Mouse (Mus musculus) liver, embryonic 13.5 days (tissue): Measurements from ENCODE around the gene Morn1. TPM values are rescaled to one million over a fixed set of nuclear protein-coding genes. Genes with fewer than 3 reads are reported as not detected.
"Not testable (repeated sequence)": the region's sequence is repeated elsewhere in the genome, so short reads cannot be mapped to it uniquely, and the experiment has no call there.

ENCODE experiments used
- ATAC-seq: fragments of 200-750 bp; cut with Nextera tagmentation; 2 replicates; pipeline ENCODE4 v1.8.0; 2017; ENCODE audit warnings: low read depth, mild to moderate bottlenecking, moderate number of reproducible peaks, moderate library complexity
- DNase-seq: peaks from one replicate; pipeline ENCODE4 v3.0.0; 2022
- H3K27ac ChIP-seq: fragments of 300-500 bp; sonication (generic); 2 replicates; pipeline ENCODE4 v1.5.1; 2015; ENCODE audit warnings: moderate library complexity, mild to moderate bottlenecking, inconsistent platforms
- H3K27me3 ChIP-seq: fragments of 300-500 bp; sonication (generic); 2 replicates; pipeline ENCODE4 v1.6.1; 2015; ENCODE audit warnings: mild to moderate bottlenecking, inconsistent platforms
- H3K36me3 ChIP-seq: fragments of 300-500 bp; sonication (generic); 2 replicates; pipeline ENCODE4 v1.6.1; 2015; ENCODE audit warnings: mild to moderate bottlenecking, inconsistent platforms
- H3K4me1 ChIP-seq: fragments of 300-500 bp; sonication (generic); replicated peaks from 2 replicates; pipeline ENCODE4 v1.6.1; 2015; ENCODE audit warnings: inconsistent platforms
- H3K4me2 ChIP-seq: fragments of 300-500 bp; sonication (generic); 2 replicates; pipeline ENCODE4 v1.6.1; 2015; ENCODE audit warnings: inconsistent platforms, mild to moderate bottlenecking, moderate library complexity
- H3K4me3 ChIP-seq: fragments of 300-500 bp; sonication (generic); replicated peaks from 2 replicates; pipeline ENCODE4 v1.5.1; 2015; ENCODE audit warnings: mild to moderate bottlenecking, inconsistent platforms
- H3K9ac ChIP-seq: fragments of 300-500 bp; sonication (generic); 2 replicates; pipeline ENCODE4 v1.6.1; 2015; ENCODE audit warnings: mild to moderate bottlenecking, inconsistent platforms
- H3K9me3 ChIP-seq: fragments of 300-500 bp; sonication (generic); replicated peaks from 2 replicates; pipeline ENCODE4 v1.6.1; 2016; ENCODE audit warnings: inconsistent platforms
- WGBS: fragments of 180-500 bp; shearing (Covaris S2); methylation state at CpG from one replicate; pipeline ENCODE4 v1.1.7; 2015; ENCODE audit not compliant: insufficient replicate concordance; 5-methylcytosine and 5-hydroxymethylcytosine counted together
- polyA plus RNA-seq: library from polyadenylated mRNA; unstranded; fragments of >200 nt; fragmentation: Nextera tagmentation; extraction: Ambion mirVana; gene quantifications from 2 replicates; pipeline ENCODE4 v1.2.1, GENCODE M21; 2015

Morn1 gene
- polyA plus RNA-seq, 1 experiment from 2014 or later: 1.9 TPM

DNA sequence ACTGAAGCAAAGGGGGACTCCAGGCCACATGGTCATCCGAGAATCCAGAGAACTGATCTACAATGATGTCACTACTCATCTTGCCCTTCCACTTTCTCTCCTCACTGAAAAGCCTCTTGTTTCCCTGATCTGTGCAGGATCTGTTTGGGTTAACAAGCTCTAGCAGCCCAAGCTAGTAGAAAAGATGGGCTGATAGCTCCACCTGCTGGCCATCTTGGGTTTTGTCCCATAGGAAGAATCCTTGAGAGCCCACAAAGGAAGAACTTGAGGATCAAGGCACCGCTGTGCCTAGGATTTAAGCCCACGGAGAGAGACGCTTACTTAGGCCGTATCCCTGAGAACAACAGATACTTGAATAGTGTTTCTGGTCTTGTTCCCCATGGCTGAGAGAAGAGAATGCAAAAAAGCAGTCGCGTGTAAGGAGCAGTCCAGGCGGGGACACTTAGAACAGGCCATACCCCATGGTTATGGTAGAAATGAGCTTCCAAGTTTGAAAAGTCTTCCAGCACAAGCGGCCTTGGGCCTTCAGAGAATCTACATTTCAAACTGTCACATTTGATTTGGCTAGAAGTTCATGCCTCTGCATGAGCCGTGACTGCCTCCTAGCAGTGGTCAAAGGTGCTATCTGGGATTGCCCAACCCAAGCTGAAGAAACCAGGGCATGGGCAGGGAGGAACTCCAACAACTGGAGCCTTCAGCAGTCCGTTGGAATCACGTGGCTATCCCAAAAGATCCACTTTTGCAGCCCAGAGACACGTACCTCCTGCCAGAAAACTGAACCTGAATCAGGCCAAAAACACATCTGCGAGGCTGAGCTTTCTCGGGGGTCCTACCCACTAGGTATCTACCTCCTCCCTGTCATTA, 20.2 kb upstream of the Morn1 start:
- DNase-seq (peak; percentile 76), ATAC-seq (peak; percentile 64)
- peak overlapping the region; percentile 68 for H3K9ac ChIP-seq
- H3K9me3 ChIP-seq: no peaks in the 10 kb centered on the region
- peaks cover 49% of the 10 kb centered on the region for H3K4me1 ChIP-seq
- H3K4me3 ChIP-seq: peak overlapping the region; percentile 71
- H3K36me3 ChIP-seq: peaks cover 32% of the 10 kb centered on the region
- H3K27ac ChIP-seq: peak overlapping the region; percentile 85
- WGBS: 3% methylated on average over 15 of the region's 15 CpGs
- H3K27me3 ChIP-seq: peaks cover 8% of the 10 kb centered on the region; the same call in 1 of the 2 replicates
- peak overlapping the region; percentile 87 for H3K4me2 ChIP-seq

DNA sequence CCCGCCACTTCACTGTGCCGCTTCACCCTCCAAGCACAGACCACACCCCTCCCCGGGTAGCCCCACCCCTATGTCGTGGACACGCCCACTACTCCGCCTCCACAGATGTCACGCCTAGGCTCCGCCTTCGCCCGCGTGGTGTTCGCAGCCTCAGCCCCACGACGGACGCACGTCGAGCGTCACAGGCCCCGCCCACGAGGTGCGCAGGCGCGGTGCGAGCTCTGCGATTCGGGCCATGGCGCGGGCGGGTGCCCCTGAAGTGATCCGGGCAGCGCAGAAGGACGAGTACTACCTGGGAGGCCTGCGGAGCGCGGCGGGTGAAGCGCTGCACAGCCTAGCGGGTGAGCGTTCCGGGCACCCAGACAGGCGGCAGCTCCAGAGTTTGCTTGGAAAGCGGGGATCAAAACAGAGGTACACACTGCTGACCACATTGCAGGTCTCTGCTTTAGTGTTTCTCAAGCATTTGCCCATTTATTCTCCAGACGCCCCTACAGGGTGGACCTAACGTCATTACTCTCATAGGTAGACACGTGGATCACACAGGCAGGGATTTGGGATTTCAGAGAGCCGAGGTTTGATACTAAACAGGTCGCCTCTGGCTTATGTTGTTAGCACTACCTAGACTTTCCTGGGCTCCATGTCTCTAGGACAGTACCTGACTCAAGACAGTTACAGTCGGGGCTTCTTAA, 19.4 kb upstream of the Morn1 start, which contains the start of gene Pex10:
Gene Pex10 (plus strand): TSS at position 183 of the 689 bp plus-strand sequence.
- whole genome bisulfite sequencing: under 1% methylated on average over 48 of the region's 48 CpGs
- peak within 1 kb of the TSS; percentile 85 for H3K27ac ChIP-seq
- peak within 1 kb of the TSS; percentile 87 for H3K4me2 ChIP-seq
- peak within 1 kb of the TSS; percentile 71 for H3K4me3 ChIP-seq
- no peaks in the 10 kb centered on the region for H3K9me3 ChIP-seq
- H3K27me3 ChIP-seq: 0 out of 2 replicates have a peak, but pooled peaks cover under 1% of the 10 kb centered on the region
- DNase-seq (peak; percentile 99), ATAC-seq (peak; percentile 93)
- H3K36me3 ChIP-seq: peaks cover 39% of the 10 kb centered on the region
- peaks cover 49% of the 10 kb centered on the region for H3K4me1 ChIP-seq
- peak within 1 kb of the TSS; percentile 85 for H3K9ac ChIP-seq

DNA sequence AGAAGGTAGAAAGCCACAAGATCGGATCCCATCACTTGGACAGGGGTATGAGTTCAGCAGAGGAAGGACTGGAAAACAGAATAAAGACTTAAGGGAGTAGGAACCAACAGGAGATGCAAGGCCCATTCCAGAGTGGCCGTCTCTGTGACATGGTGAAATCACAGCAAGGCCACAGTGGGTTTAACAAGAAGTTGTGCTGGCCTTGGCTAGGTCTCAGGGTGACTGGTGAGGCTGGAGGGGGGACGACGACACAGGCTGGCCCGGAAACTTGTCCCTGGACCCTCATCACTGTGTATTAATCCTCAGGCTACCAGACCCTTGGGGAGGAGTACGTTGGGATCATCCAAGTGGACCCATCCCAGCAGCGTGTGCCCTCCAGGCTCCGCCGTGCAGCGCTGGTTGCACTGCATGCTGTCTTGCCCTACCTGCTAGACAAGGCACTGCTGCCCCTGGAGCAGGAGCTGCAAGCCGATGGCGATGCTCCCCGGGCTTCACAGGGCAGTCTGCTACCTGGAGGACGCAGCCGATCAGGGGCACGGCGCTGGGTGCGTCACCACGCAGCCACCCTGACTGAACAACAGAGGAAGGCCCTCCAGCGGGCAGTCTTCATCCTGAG, 17.9 kb upstream of the Morn1 start:
- no peak overlapping the region for H3K27ac ChIP-seq
- H3K9me3 ChIP-seq: no peaks in the 10 kb centered on the region
- H3K27me3 ChIP-seq: no peaks in the 10 kb centered on the region
- peak overlapping the region; percentile 71 for H3K4me3 ChIP-seq
- 93% methylated on average over 20 of the region's 20 CpGs for WGBS
- ATAC-seq (no peak), DNase-seq (no peak)
- H3K36me3 ChIP-seq: peaks cover 54% of the 10 kb centered on the region
- H3K9ac ChIP-seq: peak overlapping the region; percentile 85; the same call in 1 of the 2 replicates
- peaks cover 49% of the 10 kb centered on the region for H3K4me1 ChIP-seq
- peak overlapping the region; percentile 87 for H3K4me2 ChIP-seq

GRCm38 (mm10) chr4:155069191-155069590, 17.2 kb upstream of the Morn1 start:
- H3K4me1 ChIP-seq: peaks cover 42% of the 10 kb centered on the region
- peaks cover 62% of the 10 kb centered on the region for H3K36me3 ChIP-seq
- no peak overlapping the region for H3K4me2 ChIP-seq
- no peaks in the 10 kb centered on the region for H3K9me3 ChIP-seq
- no peak overlapping the region for H3K9ac ChIP-seq
- H3K27ac ChIP-seq: no peak overlapping the region
- no peaks in the 10 kb centered on the region for H3K27me3 ChIP-seq
- ATAC-seq: no peak
- no peak for DNase-seq
- WGBS: 81% methylated on average over 6 of the region's 6 CpGs
- H3K4me3 ChIP-seq: no peak overlapping the region

DNA sequence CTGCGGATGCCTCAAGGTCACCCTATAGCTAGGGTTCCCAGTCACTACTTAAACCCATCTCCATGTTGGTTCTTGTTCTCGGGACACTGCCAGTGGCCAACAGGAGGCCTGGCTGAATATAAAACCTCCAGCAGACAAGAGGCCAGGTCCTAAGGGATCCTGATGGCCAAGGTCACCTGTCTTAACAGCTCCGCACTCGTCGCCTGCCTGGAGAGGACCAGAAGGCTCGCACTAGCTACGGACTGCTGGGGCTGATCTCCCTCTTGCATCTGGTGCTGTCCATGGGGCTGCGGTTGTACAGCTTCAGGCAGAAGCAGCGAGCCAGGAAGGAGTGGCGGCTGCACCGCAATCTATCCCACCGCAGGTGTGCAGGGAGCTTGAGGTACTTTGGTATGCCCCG, 16.2 kb upstream of the Morn1 start:
- WGBS: 87% methylated on average over 13 of the region's 13 CpGs
- no peaks in the 10 kb centered on the region for H3K27me3 ChIP-seq
- no peak overlapping the region for H3K27ac ChIP-seq
- DNase-seq (no peak), ATAC-seq (no peak)
- H3K36me3 ChIP-seq: peaks cover 72% of the 10 kb centered on the region
- no peak overlapping the region for H3K9ac ChIP-seq
- peaks cover 43% of the 10 kb centered on the region for H3K4me1 ChIP-seq
- no peak overlapping the region for H3K4me3 ChIP-seq
- H3K9me3 ChIP-seq: no peaks in the 10 kb centered on the region
- no peak overlapping the region for H3K4me2 ChIP-seq

DNA sequence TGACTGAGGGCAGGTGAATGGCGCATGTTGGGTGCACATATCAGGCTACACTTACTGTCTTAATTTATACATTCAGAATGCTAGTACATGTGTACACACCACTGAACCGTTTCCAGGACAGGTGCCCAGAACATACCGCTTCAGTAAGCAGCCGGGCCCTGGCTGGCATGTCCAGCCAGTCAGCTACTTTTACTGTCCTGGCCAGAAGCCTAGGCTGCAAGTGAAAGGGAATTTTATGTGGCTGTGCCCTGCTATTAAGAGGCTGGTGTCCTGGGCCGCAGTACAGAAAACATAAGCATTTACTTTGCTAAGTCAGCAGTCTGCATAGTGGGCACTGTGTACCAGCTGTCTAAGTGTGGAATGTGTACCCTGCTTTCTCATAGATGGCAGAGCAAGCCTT, 15.5 kb upstream of the Morn1 start:
- Histone ChIP-seq H3K9me3 (no peaks in the 10 kb centered on the region), H3K4me3 (no peak overlapping the region), H3K36me3 (peaks cover 79% of the 10 kb centered on the region), H3K27ac (no peak overlapping the region; the same call in 1 of the 2 replicates), H3K4me2 (no peak overlapping the region), H3K4me1 (peaks cover 44% of the 10 kb centered on the region), H3K27me3 (no peaks in the 10 kb centered on the region), H3K9ac (no peak overlapping the region)
- DNase-seq: no peak
- ATAC-seq: no peak
- 90% methylated on average over 5 of the region's 5 CpGs for WGBS

DNA sequence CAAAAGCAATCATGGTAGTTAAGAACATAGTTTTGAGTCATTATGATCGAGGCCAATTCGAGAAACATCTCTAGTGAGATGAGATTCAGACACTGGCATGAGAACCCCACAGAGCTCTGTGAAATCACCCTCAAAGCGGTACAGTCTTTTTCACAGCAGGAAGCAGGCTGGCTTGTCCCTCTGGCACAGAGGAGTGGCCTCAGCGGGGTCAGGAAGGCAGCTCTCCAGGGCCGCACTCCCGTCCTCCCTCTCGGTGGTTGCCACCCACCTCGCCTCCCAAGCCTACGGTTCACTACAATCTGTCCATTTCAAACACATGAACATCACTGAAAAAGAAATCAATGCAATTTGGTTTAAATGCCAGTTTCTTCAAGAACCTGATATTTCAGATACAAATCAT, 12.0 kb upstream of the Morn1 start:
- ATAC-seq (no peak), DNase-seq (no peak)
- Histone ChIP-seq H3K27me3 (no peaks in the 10 kb centered on the region), H3K4me2 (no peak overlapping the region), H3K9me3 (no peaks in the 10 kb centered on the region), H3K27ac (no peak overlapping the region), H3K9ac (no peak overlapping the region), H3K4me1 (peaks cover 13% of the 10 kb centered on the region), H3K36me3 (peaks cover 98% of the 10 kb centered on the region), H3K4me3 (no peak overlapping the region)
- 83% methylated on average over 9 of the region's 9 CpGs for WGBS

DNA sequence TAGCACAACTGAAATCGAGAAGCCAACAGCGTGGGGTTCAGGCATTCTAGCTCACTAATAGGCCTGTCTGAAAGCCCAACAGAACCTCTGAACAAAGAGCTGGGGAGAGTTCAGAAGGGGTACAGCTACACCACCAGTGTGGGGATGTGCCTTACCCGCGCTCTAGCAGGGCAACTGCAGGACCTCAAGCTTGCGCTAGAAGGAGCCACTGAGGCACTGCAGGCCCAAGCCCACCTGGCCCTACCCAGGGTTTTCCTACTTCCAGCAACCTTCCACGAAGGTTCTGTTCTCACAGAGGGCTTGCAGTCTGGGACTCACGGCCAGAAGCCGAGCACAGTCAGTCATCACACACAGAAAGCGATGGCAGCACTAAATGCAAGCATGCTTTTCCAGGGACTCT, 11.2 kb upstream of the Morn1 start:
- DNase-seq (no peak), ATAC-seq (no peak)
- Histone ChIP-seq H3K9me3 (no peaks in the 10 kb centered on the region), H3K9ac (no peak overlapping the region), H3K27me3 (no peaks in the 10 kb centered on the region), H3K4me2 (no peak overlapping the region), H3K36me3 (peaks cover 98% of the 10 kb centered on the region), H3K4me3 (no peak overlapping the region), H3K4me1 (peaks cover 6% of the 10 kb centered on the region), H3K27ac (no peak overlapping the region)
- WGBS: 87% methylated on average over 9 of the region's 9 CpGs

DNA sequence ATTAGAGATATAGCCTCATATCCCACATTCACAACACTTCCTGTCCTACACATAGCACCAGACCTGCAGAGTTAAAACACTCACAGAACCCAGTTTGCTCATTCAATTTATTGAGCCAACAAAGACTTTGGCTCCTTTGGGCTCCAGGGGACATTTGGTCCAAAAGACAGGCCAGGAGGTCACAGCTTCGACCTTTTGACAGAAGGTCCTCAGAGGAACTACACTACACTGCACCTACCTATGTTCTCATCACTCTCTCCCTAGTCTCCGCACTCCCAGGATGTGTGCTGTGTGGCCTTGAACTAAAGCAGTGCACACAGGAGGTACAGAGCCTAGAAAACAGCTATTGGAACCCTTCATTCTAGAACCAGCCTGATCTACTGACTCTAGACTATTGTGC, 10.6 kb upstream of the Morn1 start:
- WGBS: 89% methylated on average over 2 of the region's 2 CpGs
- Histone ChIP-seq H3K36me3 (peaks cover 98% of the 10 kb centered on the region), H3K27me3 (no peaks in the 10 kb centered on the region), H3K27ac (no peak overlapping the region), H3K9me3 (no peaks in the 10 kb centered on the region), H3K4me1 (peaks cover 5% of the 10 kb centered on the region; the same call in 1 of the 2 replicates), H3K4me2 (no peak overlapping the region), H3K4me3 (no peak overlapping the region), H3K9ac (no peak overlapping the region)
- ATAC-seq: peak; percentile 30; the same call in 1 of the 2 replicates
- no peak for DNase-seq

GRCm38 (mm10) chr4:155076677-155077076, 9.7 kb upstream of the Morn1 start:
- H3K4me3 ChIP-seq: no peak overlapping the region
- no peak overlapping the region for H3K9ac ChIP-seq
- whole genome bisulfite sequencing: 84% methylated on average over 9 of the region's 9 CpGs
- DNase-seq: no peak
- peaks cover 96% of the 10 kb centered on the region for H3K36me3 ChIP-seq
- no peak overlapping the region for H3K4me2 ChIP-seq
- H3K27ac ChIP-seq: no peak overlapping the region
- no peak for ATAC-seq
- no peaks in the 10 kb centered on the region for H3K9me3 ChIP-seq
- peaks cover 5% of the 10 kb centered on the region; the same call in 1 of the 2 replicates for H3K4me1 ChIP-seq
- H3K27me3 ChIP-seq: no peaks in the 10 kb centered on the region

- H3K27ac ChIP-seq, H3K4me3 ChIP-seq: not testable (repeated sequence)
- peaks cover 94% of the 10 kb centered on the region for H3K36me3 ChIP-seq
Observed at GRCm38 (mm10) chr4:155078808-155079207, 7.6 kb upstream of the Morn1 start.

More at GRCm38 (mm10) chr4:155078808-155079207, 7.6 kb upstream of the Morn1 start:
- H3K4me1 ChIP-seq: peaks cover 25% of the 10 kb centered on the region
- not testable (repeated sequence) for H3K9me3 ChIP-seq, ATAC-seq, H3K9ac ChIP-seq, H3K27me3 ChIP-seq, H3K4me2 ChIP-seq, DNase-seq
- 86% methylated on average over 10 of the region's 10 CpGs for WGBS
